Mouse (Mus musculus) E14TG2a.4 (cell line): ENCODE measurements at regions not wholly inside any gene's neighbourhood (a gene's known extent, or its start where the extent isn't known, plus 50 kb on each side); places are given as distances from the start of the nearest gene placed in this dataset.

Source experiments
- H3K27me3 ChIP-seq: 2 replicates; pipeline ENCODE4 v1.6.1; 2014; ENCODE audit warnings: low read length, control low read depth; ENCODE audit not compliant: insufficient read depth
- H3K36me3 ChIP-seq: 2 replicates; pipeline ENCODE4 v1.6.1; 2014; ENCODE audit warnings: low read length, control low read depth; ENCODE audit not compliant: insufficient read depth
- H3K4me1 ChIP-seq: replicated peaks from 2 replicates; pipeline ENCODE4 v1.6.1; 2014; ENCODE audit warnings: low read depth, low read length, control low read depth
- H3K4me3 ChIP-seq: replicated peaks from 2 replicates; pipeline ENCODE4 v1.5.1; 2014; ENCODE audit warnings: mild to moderate bottlenecking, low read length
- H3K9me3 ChIP-seq: 2 replicates; pipeline ENCODE4 v1.6.1; 2014; ENCODE audit warnings: low read length, control low read depth
- CTCF ChIP-seq: conservative IDR thresholded peaks from 2 replicates; pipeline ENCODE4 v1.5.1; 2014; ENCODE audit warnings: low read length
- NANOG ChIP-seq: IDR thresholded peaks from 2 replicates; pipeline ENCODE4 v1.6.1; 2014; ENCODE audit warnings: borderline replicate concordance, low read length, mixed read lengths
- POU5F1 ChIP-seq: IDR thresholded peaks from 2 replicates; pipeline ENCODE4 v1.6.1; 2014; ENCODE audit warnings: low read length, borderline replicate concordance

GRCm38 (mm10) chr3:151333867-151334341, 103.8 kb upstream of the Adgrl4 start:
- H3K27me3 ChIP-seq = no peaks in the 10 kb centered on the region
- no peak overlapping the region for H3K4me3 ChIP-seq
- no peak for TF ChIP-seq NANOG
- H3K9me3 ChIP-seq = no peaks in the 10 kb centered on the region
- no peaks in the 10 kb centered on the region for H3K36me3 ChIP-seq
- H3K4me1 ChIP-seq = no peaks in the 10 kb centered on the region

GRCm38 (mm10) chr3:151351481-151352090, 86.1 kb upstream of the Adgrl4 start:
- no peaks in the 10 kb centered on the region for H3K4me1 ChIP-seq
- no peaks in the 10 kb centered on the region for H3K27me3 ChIP-seq
- H3K36me3 ChIP-seq = no peaks in the 10 kb centered on the region
- TF ChIP-seq NANOG = no peak
- TF ChIP-seq POU5F1 = no peak
- no peak for TF ChIP-seq CTCF
- H3K4me3 ChIP-seq = no peak overlapping the region
- no peaks in the 10 kb centered on the region for H3K9me3 ChIP-seq

GRCm38 (mm10) chr3:151366302-151366701, 71.4 kb upstream of the Adgrl4 start:
- Histone ChIP-seq H3K9me3 (no peaks in the 10 kb centered on the region), H3K4me1 (no peaks in the 10 kb centered on the region), H3K36me3 (no peaks in the 10 kb centered on the region), H3K27me3 (no peaks in the 10 kb centered on the region), H3K4me3 (no peak overlapping the region)
- TF ChIP-seq POU5F1 (no peak), NANOG (no peak), CTCF (no peak)

- TF ChIP-seq POU5F1 (no peak), NANOG (no peak), CTCF (no peak)
- no peaks in the 10 kb centered on the region for H3K9me3 ChIP-seq
- H3K36me3 ChIP-seq = no peaks in the 10 kb centered on the region
- no peaks in the 10 kb centered on the region for H3K27me3 ChIP-seq
- no peak overlapping the region for H3K4me3 ChIP-seq
- H3K4me1 ChIP-seq = no peaks in the 10 kb centered on the region
Observed at GRCm38 (mm10) chr3:151366707-151367306, 70.9 kb upstream of the Adgrl4 start.

GRCm38 (mm10) chr3:151383326-151384019, 54.2 kb upstream of the Adgrl4 start:
- TF ChIP-seq NANOG (no peak), CTCF (no peak), POU5F1 (no peak)
- Histone ChIP-seq H3K27me3 (no peaks in the 10 kb centered on the region), H3K4me3 (no peak overlapping the region), H3K9me3 (peaks cover 4% of the 10 kb centered on the region; the same call in 1 of the 2 replicates), H3K4me1 (no peaks in the 10 kb centered on the region), H3K36me3 (no peaks in the 10 kb centered on the region)

- H3K36me3 ChIP-seq = no peaks in the 10 kb centered on the region
- no peaks in the 10 kb centered on the region for H3K4me1 ChIP-seq
- H3K4me3 ChIP-seq = no peak overlapping the region
- no peaks in the 10 kb centered on the region for H3K27me3 ChIP-seq
- no peak for TF ChIP-seq NANOG
- TF ChIP-seq CTCF = no peak
- no peak for TF ChIP-seq POU5F1
- peaks cover 18% of the 10 kb centered on the region for H3K9me3 ChIP-seq
Observed at GRCm38 (mm10) chr3:151384850-151385249, 52.8 kb upstream of the Adgrl4 start.

- no peaks in the 10 kb centered on the region for H3K36me3 ChIP-seq
- peaks cover 29% of the 10 kb centered on the region for H3K9me3 ChIP-seq
- H3K27me3 ChIP-seq = no peaks in the 10 kb centered on the region
- no peak for TF ChIP-seq CTCF
- TF ChIP-seq NANOG = no peak
- TF ChIP-seq POU5F1 = no peak
- H3K4me3 ChIP-seq = no peak overlapping the region
- no peaks in the 10 kb centered on the region for H3K4me1 ChIP-seq
Observed at GRCm38 (mm10) chr3:151386103-151386502, 51.6 kb upstream of the Adgrl4 start.
